Mouse (Mus musculus): ENCODE results near the gene Rnf31.

Gene Rnf31

DNA sequence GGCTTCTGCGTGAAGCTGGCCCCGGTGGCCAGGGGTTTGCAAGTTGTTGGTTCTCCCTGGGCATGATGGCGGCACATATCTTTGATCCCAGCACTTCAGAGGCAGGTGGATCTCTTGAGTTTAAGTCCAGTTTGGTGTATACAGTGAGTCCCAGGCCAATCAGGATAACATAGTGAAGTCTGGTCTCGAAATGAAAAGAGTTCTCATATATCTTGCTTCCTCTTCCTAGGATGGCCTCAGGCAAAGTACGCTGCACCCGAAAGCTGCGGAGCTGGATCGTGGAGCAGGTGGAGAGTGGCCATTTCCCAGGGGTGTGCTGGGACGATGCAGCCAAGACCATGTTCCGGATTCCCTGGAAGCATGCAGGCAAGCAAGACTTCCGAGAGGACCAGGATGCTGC, 13.3 kb downstream of the Rnf31 start:
- DNase-seq (ENCODE audit: low spot score) = no peak

DNA sequence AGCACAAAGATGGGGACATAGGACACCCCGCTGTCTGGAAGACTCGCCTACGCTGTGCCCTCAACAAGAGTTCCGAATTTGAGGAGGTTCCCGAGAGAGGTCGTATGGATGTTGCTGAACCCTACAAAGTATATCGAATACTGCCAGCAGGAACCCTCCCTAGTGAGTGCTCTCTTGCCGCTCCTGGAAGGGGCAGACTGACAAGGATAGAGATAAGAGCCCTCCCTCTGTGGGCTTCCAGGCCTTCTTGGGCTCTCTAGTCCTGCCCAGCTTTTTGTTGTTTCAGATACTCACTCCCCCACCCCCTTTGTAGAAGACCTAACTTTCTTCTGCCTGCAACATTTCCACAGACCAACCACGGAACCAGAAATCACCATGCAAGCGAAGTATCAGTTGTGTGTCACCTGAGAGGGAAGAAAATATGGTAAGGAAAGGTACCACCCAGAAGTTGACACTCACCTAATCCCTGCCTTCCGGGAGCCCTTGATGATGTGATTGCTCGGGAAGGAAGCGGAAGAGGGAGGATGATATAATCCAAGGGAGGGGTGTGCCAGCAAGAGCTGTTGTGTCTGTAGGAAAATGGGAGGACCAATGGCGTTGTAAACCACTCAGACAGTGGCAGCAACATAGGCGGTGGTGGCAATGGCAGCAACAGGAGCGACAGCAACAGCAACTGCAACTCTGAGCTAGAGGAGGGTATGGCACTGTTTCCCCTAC, 14.4 kb downstream of the Rnf31 start:
- DNase-seq (ENCODE audit: low spot score) = no peak

DNA sequence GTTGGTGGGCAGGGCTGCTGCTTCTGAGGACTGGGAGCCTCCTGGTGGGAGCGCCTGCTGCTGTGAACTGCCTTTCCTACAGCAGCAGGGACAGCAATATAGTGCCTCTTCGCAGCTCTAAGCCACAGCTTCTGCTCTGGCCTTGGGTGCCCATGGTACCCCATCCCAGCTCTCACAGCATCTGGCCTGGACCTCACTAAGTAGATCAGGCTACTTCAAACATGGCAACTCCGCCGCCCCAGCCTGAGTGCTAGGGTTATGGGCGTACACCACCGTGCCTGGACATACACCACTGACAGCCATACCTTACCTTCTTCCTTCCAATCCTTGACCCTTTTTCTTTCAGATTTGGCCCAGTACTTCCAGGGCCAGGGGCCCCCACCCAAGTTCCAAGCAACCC, 16.8 kb downstream of the Rnf31 start:
- no peak for DNase-seq (ENCODE audit: low spot score)

DNA sequence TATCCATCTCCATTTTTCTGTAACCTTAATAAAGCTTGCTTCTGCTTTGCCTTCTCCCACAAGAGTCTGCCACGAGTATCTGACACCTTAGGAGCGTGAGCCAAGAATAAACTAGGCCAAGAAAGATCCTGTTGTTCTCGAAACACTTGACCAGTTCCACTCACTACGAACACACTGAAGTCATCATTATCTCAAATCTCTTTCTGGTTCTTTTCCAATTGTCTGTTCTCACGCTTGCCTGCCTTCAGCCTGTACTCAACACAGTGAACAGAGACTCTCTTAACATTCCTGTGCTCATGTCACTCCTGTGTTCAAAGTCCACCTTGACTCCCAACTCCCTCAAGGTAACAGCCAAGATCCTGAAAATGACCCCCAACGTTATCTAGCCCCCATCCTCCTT, 21.8 kb downstream of the Rnf31 start:
- peak; percentile 44 for DNase-seq (ENCODE audit: low spot score)

DNA sequence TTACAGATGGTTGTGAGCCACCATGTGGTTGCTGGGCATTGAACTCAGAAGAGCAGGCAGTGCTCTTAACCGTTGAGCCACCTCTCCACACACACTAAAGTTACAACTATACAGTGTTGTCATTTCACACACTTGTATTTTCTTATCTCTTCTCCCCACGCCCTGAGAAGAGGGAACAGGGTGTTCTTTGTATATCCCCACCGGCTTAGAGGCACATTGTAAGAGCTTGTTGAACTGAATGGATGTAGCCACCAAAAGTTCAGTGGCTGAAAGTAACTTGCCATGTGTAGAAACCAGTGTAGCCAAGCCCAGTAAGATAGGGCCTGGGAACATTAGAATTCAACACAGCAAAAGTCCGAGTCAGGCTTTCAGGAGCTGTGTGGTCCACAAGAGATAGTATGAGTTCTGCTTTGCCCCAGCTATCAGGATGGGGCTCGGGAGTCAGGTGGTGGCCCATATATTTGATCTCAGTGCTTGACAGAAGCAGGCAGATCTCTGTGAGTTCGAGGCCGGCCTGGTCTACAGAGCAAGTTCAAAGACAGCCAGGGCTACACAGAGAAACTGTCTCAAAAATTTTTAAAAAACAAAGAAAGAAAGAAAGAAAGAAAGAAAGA, 23.2 kb downstream of the Rnf31 start:
- DNase-seq (ENCODE audit: low spot score) = peak; percentile 44

DNA sequence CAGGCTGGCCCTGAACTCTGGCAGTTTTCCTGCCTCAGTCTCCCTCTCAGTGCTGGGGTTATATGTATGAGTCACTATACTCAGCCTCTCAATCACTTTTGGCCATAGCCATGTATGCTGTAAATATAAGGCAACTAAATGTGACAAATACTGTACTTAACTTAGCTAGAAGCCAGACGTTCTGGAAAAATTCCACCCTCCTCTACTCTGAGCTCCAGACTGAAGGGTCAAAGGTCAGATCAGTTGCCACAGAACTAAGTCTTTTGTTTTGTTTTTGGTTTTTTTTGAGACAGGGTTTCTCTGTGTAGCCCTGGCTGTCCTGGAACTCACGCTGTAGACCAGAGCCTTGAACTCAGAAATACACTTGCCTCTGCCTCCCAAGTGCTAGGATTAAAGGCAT, 24.4 kb downstream of the Rnf31 start:
- no peak for DNase-seq (ENCODE audit: low spot score)

DNA sequence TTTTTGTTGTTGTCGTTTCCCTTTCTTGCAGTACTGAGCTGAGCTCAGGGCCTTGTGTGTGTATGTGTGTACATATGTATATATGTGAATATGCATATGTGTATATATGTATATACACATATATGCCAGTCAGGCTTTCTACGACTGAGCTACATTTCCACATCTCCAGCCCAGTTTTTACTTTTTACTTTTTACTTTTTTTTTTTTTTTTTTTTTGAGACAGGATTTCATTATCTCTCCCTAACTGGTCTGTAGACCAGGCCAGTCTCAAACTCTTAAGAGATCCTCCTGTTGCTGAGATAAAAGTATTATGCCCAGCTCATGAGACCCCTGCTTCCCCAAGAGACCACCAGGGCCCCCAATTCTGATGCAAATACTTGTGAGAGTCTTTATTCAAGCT, 25.3 kb downstream of the Rnf31 start:
- no peak for DNase-seq (ENCODE audit: low spot score)

DNA sequence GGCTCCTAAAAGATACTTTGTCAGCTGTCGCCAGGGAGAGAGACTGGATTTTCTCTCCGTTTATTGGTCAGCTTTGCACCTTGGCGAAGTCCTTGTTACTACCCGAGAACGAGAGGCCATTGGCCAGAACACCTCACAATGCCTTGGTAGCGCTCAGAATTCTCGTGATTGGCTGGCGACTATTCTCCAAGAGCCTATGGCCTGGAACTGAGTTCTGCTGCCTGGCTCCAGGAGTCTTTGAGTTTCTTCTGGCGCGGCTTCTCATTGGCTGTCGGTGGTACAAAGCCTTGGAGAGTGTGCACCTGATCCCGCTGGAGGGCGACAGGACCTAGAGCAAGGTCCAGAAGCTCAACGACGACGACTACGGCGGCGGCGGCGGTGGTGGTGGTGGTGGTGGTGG, 26.3 kb downstream of the Rnf31 start, which contains the start of gene Rec8:
Gene Rec8 (plus strand): TSS at position 216 of the 400 bp plus-strand sequence.
- peak; percentile 88 for DNase-seq (ENCODE audit: low spot score)

DNA sequence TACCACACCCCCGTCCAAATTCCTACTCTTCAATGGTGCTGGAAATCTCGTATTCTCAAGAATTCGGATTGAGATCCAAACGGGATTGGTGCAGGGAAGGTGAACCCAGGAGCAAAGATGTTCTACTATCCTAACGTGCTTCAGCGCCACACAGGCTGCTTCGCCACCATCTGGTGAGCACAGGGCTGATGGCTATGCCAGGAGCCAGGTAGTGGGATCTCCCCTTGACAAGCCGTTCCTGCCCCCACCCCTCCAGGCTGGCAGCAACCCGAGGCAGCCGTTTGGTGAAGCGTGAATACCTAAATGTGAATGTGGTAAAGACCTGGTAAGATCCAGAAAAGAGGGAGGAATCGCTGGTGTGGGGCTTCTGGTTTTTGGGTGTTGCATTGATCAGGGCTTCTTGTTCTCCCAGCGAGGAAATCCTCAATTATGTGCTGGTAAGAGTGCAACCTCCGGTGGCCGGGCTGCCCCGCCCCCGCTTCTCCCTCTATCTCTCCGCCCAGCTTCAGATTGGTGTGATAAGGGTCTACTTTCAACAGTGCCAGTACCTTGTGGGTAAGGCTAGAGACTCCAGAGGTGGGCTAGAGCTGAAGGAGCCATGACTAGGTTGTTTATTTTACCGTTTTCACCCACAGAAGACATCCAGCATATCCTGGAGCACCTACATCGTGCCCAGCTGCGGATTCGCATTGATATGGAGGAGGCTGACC, 27.1 kb downstream of the Rnf31 start:
- no peak for DNase-seq (ENCODE audit: low spot score)

DNA sequence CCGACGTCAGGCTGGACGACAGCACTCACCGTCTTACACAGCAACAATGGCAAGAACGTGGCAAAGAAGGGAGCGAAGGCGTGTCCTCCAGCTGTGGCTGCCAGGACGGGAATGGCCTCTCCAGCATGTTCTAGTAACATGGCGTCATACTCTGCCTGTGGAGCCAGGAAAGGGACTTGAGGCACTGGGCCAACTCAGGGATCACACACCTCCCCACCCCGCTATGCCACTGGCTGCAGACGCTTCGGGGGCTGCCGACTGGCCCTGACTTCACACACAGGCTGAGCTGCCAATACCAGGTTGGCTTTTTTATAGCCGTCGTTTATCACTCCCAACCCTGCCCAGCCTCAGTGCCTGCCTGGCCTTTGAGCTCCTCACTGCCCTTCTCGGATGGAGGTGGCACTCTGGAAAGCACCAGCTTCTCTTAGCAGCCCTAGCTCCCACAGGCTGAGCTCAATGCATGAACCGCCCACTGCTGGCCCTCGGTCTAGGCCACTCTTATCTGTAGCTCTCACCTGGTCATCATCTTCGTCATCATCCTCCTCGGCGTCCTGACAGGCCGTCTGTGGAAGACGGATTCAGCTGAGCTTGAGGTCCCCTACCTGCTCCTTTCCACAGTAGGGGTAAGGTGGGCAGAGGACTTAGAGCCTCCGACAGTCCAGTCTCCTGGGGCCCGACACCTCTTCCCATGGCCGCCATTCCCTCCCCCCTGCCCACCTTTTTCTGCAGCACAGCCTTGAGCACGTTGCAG, 36.7 kb downstream of the Rnf31 start:
- no peak for DNase-seq (ENCODE audit: low spot score)

DNA sequence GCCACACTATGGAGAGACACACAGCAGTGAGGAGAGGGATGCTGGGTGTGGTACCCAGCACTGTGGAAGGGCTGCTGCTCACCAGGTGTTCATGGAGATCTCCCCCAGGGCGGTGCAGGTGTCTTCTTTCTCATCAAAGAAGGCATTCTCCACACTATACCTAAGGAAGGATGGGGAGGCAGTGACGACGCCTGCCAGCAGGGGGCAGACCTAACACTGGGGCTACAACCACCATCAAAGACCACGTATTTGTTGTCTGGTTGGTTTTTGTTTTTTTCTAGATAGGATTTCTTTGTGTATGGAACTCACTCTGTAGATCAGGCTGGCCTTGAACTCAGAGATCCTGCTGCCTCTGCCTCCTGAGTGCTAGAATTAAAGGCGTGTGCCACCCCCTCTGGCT, 37.8 kb downstream of the Rnf31 start:
- DNase-seq (ENCODE audit: low spot score) = no peak

DNA sequence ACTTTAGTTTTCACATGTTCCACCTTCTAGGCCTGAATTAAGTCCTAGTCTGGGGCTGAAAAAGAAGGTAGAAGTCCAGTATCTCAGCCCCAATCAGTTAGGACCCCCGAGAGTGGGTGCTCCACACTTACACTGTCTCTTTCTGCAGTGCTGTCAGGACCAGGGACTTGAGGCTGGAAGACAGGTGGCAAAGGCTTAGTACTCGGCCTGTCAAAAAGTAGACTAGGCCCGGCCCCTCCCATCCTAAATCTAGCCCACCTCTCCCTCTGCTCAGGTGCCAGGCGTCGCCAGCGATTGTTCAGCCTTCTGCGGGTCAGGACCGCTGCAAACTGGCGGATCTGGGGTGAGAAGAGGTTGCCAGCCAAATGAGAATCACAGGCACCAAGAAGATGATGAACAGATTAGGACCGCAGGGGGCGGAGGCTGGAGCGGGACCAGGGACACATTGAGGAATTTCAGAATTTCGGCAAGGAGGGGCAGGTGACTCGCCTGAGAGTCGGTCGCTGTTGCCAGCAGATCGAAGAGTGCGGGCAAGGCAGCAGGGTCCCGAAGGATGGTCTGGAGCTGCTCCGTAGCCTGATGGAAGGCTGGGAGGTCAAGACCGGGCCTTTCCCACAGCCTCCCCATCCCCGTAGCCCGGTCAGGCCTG, 43.5 kb downstream of the Rnf31 start:
- peak; percentile 56 for DNase-seq (ENCODE audit: low spot score)

DNA sequence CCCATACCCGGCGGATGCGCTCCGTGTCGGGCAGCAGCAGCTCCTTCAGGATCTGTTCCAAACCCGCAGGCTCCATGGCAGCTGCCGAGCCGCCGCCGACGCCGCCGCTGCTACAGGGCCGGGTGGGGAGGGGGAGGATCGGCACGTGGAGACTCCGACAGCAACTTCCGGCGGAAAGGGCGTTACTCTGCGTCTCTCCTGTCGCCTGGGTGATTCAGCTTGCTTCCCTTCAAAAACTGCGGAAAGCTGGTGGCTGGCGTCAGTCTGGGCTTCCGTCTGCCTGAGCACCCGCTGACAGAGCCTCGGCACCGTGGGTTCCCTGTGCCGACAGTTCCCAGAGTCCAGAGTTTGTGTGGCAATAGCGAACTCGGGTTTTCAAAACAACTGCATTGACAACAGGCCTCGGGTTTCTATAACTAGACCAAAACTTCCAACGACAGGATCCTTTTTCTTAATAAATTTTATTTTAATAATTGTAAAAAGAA, 44.1 kb downstream of the Rnf31 start, which contains the start of gene Ipo4:
Gene Ipo4 (minus strand): TSS at position 435 of the 485 bp plus-strand sequence.
- peak; percentile 88 for DNase-seq (ENCODE audit: low spot score)

DNA sequence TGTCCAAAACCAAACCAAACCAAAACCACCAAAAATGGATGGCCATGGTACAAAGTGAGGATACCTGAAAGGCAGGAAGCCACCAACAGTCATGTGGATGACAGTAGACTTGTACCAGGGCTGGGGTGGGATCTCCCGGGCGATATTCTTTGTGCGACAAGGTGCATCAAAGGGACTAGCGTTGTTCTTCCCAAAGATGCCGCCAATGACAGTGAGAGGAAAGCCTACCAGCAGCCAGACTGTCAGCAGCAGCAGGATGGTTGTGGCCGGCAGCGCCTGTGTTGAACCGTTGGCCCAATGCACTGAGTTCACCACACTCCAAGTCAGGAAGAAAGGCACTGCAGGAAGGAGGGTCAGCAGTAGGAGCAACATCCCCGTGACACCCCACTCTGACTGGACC, 46.3 kb downstream of the Rnf31 start, which contains the start of gene Gm49378:
Gene Gm49378 (minus strand): TSS at position 101 of the 400 bp plus-strand sequence.
- no peak for DNase-seq (ENCODE audit: low spot score)

DNA sequence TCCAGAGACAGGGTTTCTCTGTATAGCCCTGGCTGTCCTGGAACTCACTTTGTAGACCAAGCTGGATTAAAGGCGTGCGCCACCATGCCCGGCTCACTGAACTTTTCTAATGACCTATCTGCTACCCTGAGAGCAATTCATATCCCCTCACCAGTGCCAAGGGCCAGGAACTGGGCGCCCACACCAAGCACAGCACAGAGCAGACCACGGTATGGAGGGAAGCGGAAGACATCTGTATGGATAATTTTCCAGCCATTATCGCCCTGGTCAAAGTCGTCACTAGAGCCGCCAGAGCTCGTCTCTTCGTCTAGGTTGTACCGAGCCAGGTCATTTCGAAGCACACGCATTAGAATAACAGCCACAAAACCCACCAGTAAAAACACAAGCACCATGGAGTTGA, 49.3 kb downstream of the Rnf31 start:
- no peak for DNase-seq (ENCODE audit: low spot score)

DNA sequence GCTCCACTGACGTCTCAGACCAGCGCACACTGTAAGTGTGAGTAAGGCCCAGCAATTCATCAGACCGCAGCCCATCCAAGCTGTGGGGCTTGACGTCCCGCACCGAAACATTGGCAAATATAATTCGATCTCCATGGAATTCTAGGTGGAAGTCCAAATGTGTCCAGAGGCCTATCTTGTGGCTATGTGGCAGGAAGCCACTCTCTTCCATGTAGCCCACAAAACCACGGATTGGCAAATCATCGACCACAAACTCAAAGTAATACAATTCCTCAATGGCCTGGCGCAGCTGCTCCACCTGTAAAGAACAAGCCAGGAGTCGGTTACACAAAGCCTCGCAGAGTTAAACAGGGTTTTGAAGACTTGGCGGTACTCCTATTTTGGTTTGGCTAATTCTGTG, 49.8 kb downstream of the Rnf31 start:
- no peak for DNase-seq (ENCODE audit: low spot score)

DNA sequence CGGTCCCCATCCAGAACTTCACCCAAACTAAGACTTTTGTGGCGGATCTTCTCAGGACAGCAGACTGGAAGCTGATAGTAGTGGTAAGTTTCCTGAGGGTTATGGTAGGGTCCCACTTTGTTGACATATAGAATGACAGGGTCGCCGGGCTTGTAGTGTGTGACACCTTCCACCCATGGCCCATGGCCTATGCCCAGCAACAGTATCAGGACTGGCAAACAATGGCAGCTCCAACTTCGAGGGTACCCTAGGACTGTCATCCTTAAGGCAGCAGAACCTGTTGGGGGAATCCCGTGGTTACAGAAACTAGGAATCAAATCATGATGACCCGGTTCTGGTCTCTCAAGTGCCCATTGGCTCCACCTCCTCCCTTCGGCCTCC, 51.2 kb downstream of the Rnf31 start:
- no peak for DNase-seq (ENCODE audit: low spot score)

DNA sequence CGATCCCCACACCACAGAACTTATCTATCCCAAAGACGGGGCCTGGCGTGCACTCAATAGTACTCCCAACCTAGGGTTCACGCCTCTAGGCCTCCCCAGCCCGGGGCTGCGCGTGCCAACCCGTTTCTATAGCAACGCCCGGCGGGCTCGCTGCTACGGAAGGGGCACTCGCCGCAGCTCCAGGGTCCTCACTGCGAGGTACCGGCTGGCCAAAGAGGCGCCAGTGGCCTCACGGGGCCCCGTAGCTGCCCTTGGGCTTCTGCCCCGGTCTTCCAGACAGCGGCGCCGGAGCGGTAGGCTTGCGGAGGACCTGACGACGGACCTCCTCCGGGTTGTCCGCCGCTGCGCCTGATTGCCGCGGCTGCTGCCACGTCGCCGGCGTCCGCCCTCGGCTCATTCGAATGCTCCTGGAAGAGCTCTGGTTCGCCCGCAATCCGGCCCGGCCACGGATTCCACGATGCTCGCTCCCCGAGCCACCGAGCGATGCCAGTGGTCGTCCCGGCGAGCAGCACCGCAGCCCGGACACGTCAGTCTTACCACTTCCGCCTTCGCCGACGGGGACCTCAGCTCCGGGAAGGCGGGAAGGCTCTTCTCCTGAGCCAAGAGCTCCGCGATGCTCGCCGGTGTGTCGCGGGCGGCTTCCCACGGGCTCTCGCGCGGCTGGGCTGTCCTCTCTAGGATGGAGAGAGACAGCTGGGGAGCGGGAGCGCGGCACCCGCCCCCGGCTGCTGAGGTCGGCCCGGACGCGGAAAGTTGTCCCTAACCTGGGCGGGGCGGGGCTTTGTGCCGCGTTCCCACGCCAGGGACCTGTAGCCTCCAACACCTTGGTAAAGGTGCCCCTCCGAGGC, 51.8 kb downstream of the Rnf31 start, which contains the start of gene Tm9sf1:
Gene Tm9sf1 (minus strand): TSS at position 747 of the 848 bp plus-strand sequence.
- peak; percentile 86 for DNase-seq (ENCODE audit: low spot score)

DNA sequence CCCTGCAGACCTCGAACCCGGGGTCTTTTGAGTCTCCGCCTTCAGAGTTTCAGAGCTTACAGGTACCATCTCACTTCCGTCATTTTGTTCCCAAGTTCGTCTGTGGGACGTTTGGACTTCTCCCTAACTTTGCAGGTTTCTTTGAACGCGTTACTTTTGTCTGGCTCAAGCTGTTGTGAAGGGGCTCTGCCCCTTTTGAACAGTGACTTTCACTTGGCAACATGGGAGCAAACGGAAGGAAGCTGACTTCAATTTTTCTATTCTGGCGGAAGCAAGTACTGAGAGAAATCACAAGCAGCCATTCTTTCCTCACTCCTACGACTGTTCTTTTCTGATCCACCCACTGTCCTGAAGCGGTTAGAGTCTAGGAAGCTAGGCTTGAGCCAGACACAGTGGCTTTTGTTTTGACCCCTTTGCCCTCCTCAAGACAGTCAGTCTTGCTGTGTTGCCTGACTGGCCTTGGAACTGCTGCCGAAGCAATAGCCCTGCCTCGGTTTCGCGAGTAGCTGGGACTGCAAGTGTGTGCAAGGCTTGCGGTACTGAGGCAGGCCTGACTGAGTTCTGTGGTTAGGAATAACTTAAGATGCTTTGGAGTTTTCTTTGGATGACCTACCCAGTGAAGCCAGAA, 52.9 kb downstream of the Rnf31 start:
- DNase-seq (ENCODE audit: low spot score) = no peak

DNA sequence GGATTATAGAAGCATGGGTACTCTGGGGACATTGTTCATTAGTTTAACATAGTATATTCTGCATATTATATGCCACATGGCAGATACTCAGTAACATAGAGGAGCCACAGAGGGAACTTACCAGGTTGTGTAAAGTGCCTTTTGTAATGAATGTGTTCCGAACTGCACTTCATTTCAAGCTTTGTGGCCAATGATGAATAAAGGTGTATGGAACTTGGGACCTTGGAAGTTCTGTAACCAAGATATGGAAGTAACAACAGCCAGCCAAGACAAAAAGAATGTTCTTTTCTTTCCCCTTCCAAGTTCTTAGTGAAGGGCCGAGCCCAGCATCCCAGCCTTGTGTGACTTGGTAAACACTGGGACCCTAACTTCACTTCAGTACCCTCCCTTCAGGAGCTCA, 58.4 kb downstream of the Rnf31 start, which contains the start of gene Tssk4:
Gene Tssk4 (plus strand): TSS at position 301 of the 400 bp plus-strand sequence.
- no peak for DNase-seq (ENCODE audit: low spot score)

Measured in testis, postnatal 14 days (tissue).